Mouse (Mus musculus) liver, adult 2 months (tissue): ENCODE results near the gene Zfp160.

Source experiments
- CTCF ChIP-seq: fragments of 200-500 bp; IDR thresholded peaks from 2 replicates; pipeline ENCODE4 v1.5.1; 2011; ENCODE audit warnings: low read depth, low read length, control low read depth
- POLR2A ChIP-seq: fragments of 200-500 bp; IDR thresholded peaks from 2 replicates; pipeline ENCODE4 v1.6.1; 2011; ENCODE audit warnings: low read length, control low read depth; ENCODE audit not compliant: insufficient read depth; ENCODE audit errors: extremely low read depth

GRCm38 (mm10) chr17:20960386-20960785 lies 48.3 kb upstream of the Zfp160 start:
- TF ChIP-seq POLR2A (no peak), CTCF (no peak)
